Mouse (Mus musculus) MEL (cell line): ENCODE measurements around the gene Sdc1. TPM values are rescaled to one million over a fixed set of nuclear protein-coding genes. Genes with fewer than 3 reads are reported as not detected.

Source experiments
- DNase-seq: peaks from one replicate; pipeline ENCODE4 v3.0.0; 2011; ENCODE audit warnings: low read depth, low spot score
- H3K27ac ChIP-seq: 2 replicates; pipeline ENCODE4 v1.5.1; 2012; ENCODE audit warnings: low read depth, mild to moderate bottlenecking, control low read depth, low read length, moderate library complexity; ENCODE audit not compliant: control insufficient read depth
- H3K27me3 ChIP-seq, 2 experiments: fragments of 150-350 bp in 1 of 2; sonication (generic) in 1 of 2; 2 replicates each; pipeline ENCODE4 v1.6.1; 2012; ENCODE audit warnings: low read length in 2 of 2, mild to moderate bottlenecking in 2 of 2, improper control_type of control experiment in 1 of 2, moderate library complexity in 1 of 2; ENCODE audit not compliant: insufficient read depth in 2 of 2, control insufficient read depth in 1 of 2
- H3K36me3 ChIP-seq, 2 experiments: 2 replicates each; pipeline ENCODE4 v1.6.1; 2012 to 2014; ENCODE audit warnings: low read length in 2 of 2, improper control_type of control experiment in 1 of 2, inconsistent platforms in 1 of 2, mild to moderate bottlenecking in 1 of 2; ENCODE audit not compliant: insufficient read depth in 2 of 2, control insufficient read depth in 1 of 2
- H3K4me1 ChIP-seq, 2 experiments: fragments of 150-350 bp in 1 of 2; sonication (generic) in 1 of 2; 2 replicates each; pipeline ENCODE4 v1.6.1; 2012; ENCODE audit warnings: low read length in 2 of 2, improper control_type of control experiment in 1 of 2, mild to moderate bottlenecking in 1 of 2; ENCODE audit not compliant: insufficient read depth in 2 of 2, control insufficient read depth in 1 of 2
- H3K4me3 ChIP-seq, 2 experiments: fragments of 150-350 bp in 1 of 2; sonication (generic) in 1 of 2; 2 replicates each; pipeline ENCODE4 v1.5.1; 2012; ENCODE audit warnings: low read depth in 2 of 2, low read length in 2 of 2, mild to moderate bottlenecking in 2 of 2, moderate library complexity in 2 of 2, control low read depth in 1 of 2, improper control_type of control experiment in 1 of 2; ENCODE audit not compliant: control insufficient read depth in 1 of 2, insufficient read depth in 1 of 2
- H3K79me2 ChIP-seq: 2 replicates; pipeline ENCODE4 v1.6.1; 2012; ENCODE audit warnings: mild to moderate bottlenecking, low read length, moderate library complexity; ENCODE audit not compliant: control insufficient read depth, poor library complexity, insufficient read depth
- H3K9ac ChIP-seq: 2 replicates; pipeline ENCODE4 v1.6.1; 2012; ENCODE audit warnings: low read depth, mild to moderate bottlenecking, control low read depth, low read length, moderate library complexity; ENCODE audit not compliant: control insufficient read depth, poor library complexity, severe bottlenecking
- H3K9me3 ChIP-seq: fragments of 150-350 bp; sonication (generic); replicated peaks from 2 replicates; pipeline ENCODE4 v1.6.1; 2012; ENCODE audit warnings: mild to moderate bottlenecking, low read length, improper control_type of control experiment, moderate library complexity; ENCODE audit not compliant: insufficient read depth
- BHLHE40 ChIP-seq: IDR thresholded peaks from 2 replicates; pipeline ENCODE4 v1.6.1; 2012; ENCODE audit warnings: low read depth, mild to moderate bottlenecking, inconsistent platforms, low read length, improper control_type of control experiment, borderline replicate concordance
- CHD2 ChIP-seq: IDR thresholded peaks from 2 replicates; pipeline ENCODE4 v1.6.1; 2011; ENCODE audit warnings: low read length, improper control_type of control experiment
- CTCF ChIP-seq, 3 experiments: IDR thresholded peaks in 2 of 3; conservative IDR thresholded peaks in 1 of 3; 2 replicates each; pipeline ENCODE4 v1.5.1; 2011 to 2012; ENCODE audit warnings: low read length in 3 of 3, low read depth in 2 of 3, mild to moderate bottlenecking in 2 of 3, improper control_type of control experiment in 1 of 3, inconsistent platforms in 1 of 3, mixed read lengths in 1 of 3, moderate library complexity in 1 of 3; ENCODE audit not compliant: control insufficient read depth in 1 of 3, insufficient read depth in 1 of 3, poor library complexity in 1 of 3, severe bottlenecking in 1 of 3
- E2F4 ChIP-seq: IDR thresholded peaks from 2 replicates; pipeline ENCODE4 v1.6.1; 2011; ENCODE audit warnings: low read depth, low read length, improper control_type of control experiment, borderline replicate concordance
- ELF1 ChIP-seq: IDR thresholded peaks from 2 replicates; pipeline ENCODE4 v1.6.1; 2014; ENCODE audit warnings: low read depth, mild to moderate bottlenecking, inconsistent platforms, low read length, improper control_type of control experiment, moderate library complexity
- ETS1 ChIP-seq: IDR thresholded peaks from 2 replicates; pipeline ENCODE4 v1.6.1; 2012; ENCODE audit warnings: low read depth, mild to moderate bottlenecking, inconsistent platforms, low read length, improper control_type of control experiment, moderate library complexity
- GABPA ChIP-seq: IDR thresholded peaks from 2 replicates; pipeline ENCODE4 v1.6.1; 2012; ENCODE audit warnings: low read depth, mild to moderate bottlenecking, inconsistent platforms, low read length, improper control_type of control experiment, moderate library complexity
- KAT2A ChIP-seq: conservative IDR thresholded peaks from 2 replicates; pipeline ENCODE4 v1.6.1; 2012; ENCODE audit warnings: low read depth, low read length, improper control_type of control experiment, inconsistent platforms
- MAX ChIP-seq: IDR thresholded peaks from 2 replicates; pipeline ENCODE4 v1.6.1; 2011; ENCODE audit warnings: low read length, improper control_type of control experiment
- MAZ ChIP-seq: IDR thresholded peaks from 2 replicates; pipeline ENCODE4 v1.6.1; 2012; ENCODE audit warnings: low read depth, mild to moderate bottlenecking, inconsistent platforms, low read length, improper control_type of control experiment
- MEF2A ChIP-seq: IDR thresholded peaks from 2 replicates; pipeline ENCODE4 v1.6.1; 2014; ENCODE audit warnings: low read depth, mild to moderate bottlenecking, inconsistent platforms, low read length, improper control_type of control experiment; ENCODE audit not compliant: poor library complexity, insufficient replicate concordance, severe bottlenecking; ENCODE audit errors: extremely low read depth
- MXI1 ChIP-seq: IDR thresholded peaks from 2 replicates; pipeline ENCODE4 v1.6.1; 2011; ENCODE audit warnings: mild to moderate bottlenecking, low read depth, low read length, improper control_type of control experiment
- MYC ChIP-seq: IDR thresholded peaks from 2 replicates; pipeline ENCODE4 v1.6.1; 2011; ENCODE audit warnings: low read depth, mild to moderate bottlenecking, low read length, improper control_type of control experiment, moderate library complexity
- NELFE ChIP-seq: IDR thresholded peaks from 2 replicates; pipeline ENCODE4 v1.6.1; 2011; ENCODE audit warnings: low read depth, low read length, improper control_type of control experiment
- NRF1 ChIP-seq: IDR thresholded peaks from 2 replicates; pipeline ENCODE4 v1.6.1; 2014; ENCODE audit warnings: low read depth, mild to moderate bottlenecking, inconsistent platforms, low read length, improper control_type of control experiment, moderate library complexity; ENCODE audit not compliant: poor library complexity, insufficient read depth, severe bottlenecking
- RCOR1 ChIP-seq: IDR thresholded peaks from 2 replicates; pipeline ENCODE4 v1.6.1; 2012; ENCODE audit warnings: low read depth, mild to moderate bottlenecking, inconsistent platforms, low read length, improper control_type of control experiment
- TBP ChIP-seq: IDR thresholded peaks from 2 replicates; pipeline ENCODE4 v1.8.0; 2011; ENCODE audit warnings: low read depth, low read length, improper control_type of control experiment
- TCF12 ChIP-seq: IDR thresholded peaks from 2 replicates; pipeline ENCODE4 v1.6.1; 2014; ENCODE audit warnings: low read depth, mild to moderate bottlenecking, inconsistent platforms, low read length, improper control_type of control experiment, moderate library complexity
- UBTF ChIP-seq: IDR thresholded peaks from 2 replicates; pipeline ENCODE4 v1.6.1; 2012; ENCODE audit warnings: low read depth, mild to moderate bottlenecking, inconsistent platforms, low read length, improper control_type of control experiment, moderate library complexity, borderline replicate concordance; ENCODE audit not compliant: insufficient read depth
- USF2 ChIP-seq, 2 experiments: IDR thresholded peaks; 2 replicates each; pipeline ENCODE4 v1.6.1; 2011 to 2012; ENCODE audit warnings: improper control_type of control experiment in 2 of 2, low read length in 2 of 2, borderline replicate concordance in 1 of 2, inconsistent platforms in 1 of 2, low read depth in 1 of 2, mild to moderate bottlenecking in 1 of 2; ENCODE audit not compliant: insufficient read depth in 1 of 2
- ZC3H11A ChIP-seq: IDR thresholded peaks from 2 replicates; pipeline ENCODE4 v1.6.1; 2012; ENCODE audit warnings: low read depth, mild to moderate bottlenecking, inconsistent platforms, low read length, improper control_type of control experiment
- ZKSCAN1 ChIP-seq: IDR thresholded peaks from 2 replicates; pipeline ENCODE4 v1.6.1; 2012; ENCODE audit warnings: low read depth, mild to moderate bottlenecking, inconsistent platforms, low read length, improper control_type of control experiment, moderate library complexity
- polyA plus RNA-seq, 2 experiments: library from polyadenylated mRNA; stranded (reverse) in 1 of 2; unstranded in 1 of 2; fragments of >175 nt in 1 of 2; fragments of >200 nt in 1 of 2; gene quantifications; 2 replicates each; pipeline versions ENCODE4 v1.2.1 to v1.2.4; 2012; ENCODE audit warnings: low replicate concordance in 2 of 2, low read depth in 1 of 2; ENCODE audit not compliant: insufficient read length in 2 of 2, insufficient read depth in 1 of 2, missing spikeins in 1 of 2
- total RNA-seq: library from RNA; depleted of rRNA; stranded (reverse); fragments of 300-350 nt; gene quantifications from 2 replicates; pipeline ENCODE4 v1.2.3, GENCODE M21; 2012

The Sdc1 gene
- total and polyA plus RNA-seq, 3 experiments: 32.3 to 33.6 TPM; not detected in 1

GRCm38 (mm10) chr12:8810966-8811365, 39.8 kb downstream of the Sdc1 start:
- no peak overlapping the region for H3K9ac ChIP-seq
- no peaks in the 10 kb centered on the region for H3K79me2 ChIP-seq
- no peak for DNase-seq
- H3K4me1 ChIP-seq: no peaks in the 10 kb centered on the region
- no peaks in the 10 kb centered on the region for H3K36me3 ChIP-seq
- no peak overlapping the region for H3K27ac ChIP-seq
- TF ChIP-seq MAZ (no peak), BHLHE40 (no peak), ZKSCAN1 (no peak), TCF12 (no peak), CHD2 (no peak), MYC (no peak), GABPA (no peak)
- TF ChIP-seq, all 39 proteins: peak for 0
- Histone ChIP-seq H3K4me3 (no peak overlapping the region), H3K9me3 (no peaks in the 10 kb centered on the region), H3K27me3 (no peaks in the 10 kb centered on the region; a peak in 2 of 4 replicates)

DNA sequence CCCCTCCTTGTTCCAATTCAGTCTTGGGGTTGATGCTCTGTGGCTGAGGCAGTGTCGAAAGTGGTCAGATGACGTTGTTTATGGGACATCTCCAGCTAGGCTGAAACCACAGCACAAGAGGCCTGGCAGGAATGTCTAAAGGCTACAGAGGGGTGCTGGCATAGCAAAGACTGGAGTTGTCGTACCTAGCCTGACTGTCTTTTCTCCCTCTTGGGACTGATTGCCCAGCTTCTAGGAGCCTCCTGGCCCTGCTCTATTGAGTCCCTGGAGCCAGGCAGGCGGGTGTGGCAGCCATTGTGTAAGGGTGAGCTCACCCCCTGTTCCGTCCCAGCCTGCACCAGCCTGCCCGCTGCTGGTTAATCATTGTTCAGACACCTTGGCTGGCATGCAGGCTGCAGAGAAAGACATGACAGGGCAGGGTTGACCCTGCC, 40.3 kb downstream of the Sdc1 start:
- Histone ChIP-seq H3K36me3 (no peaks in the 10 kb centered on the region), H3K9ac (no peak overlapping the region), H3K4me1 (no peaks in the 10 kb centered on the region), H3K9me3 (no peaks in the 10 kb centered on the region), H3K79me2 (no peaks in the 10 kb centered on the region), H3K4me3 (no peak overlapping the region), H3K27me3 (peaks cover 0 to 3% of the 10 kb centered on the region in 2 experiments; a peak in 2 of 4 replicates), H3K27ac (no peak overlapping the region)
- TF ChIP-seq MAX (no peak), CTCF (IDR thresholded peaks at IDR 0.05 in 2 of 3, conservative IDR thresholded peaks at IDR 0.05 in 1 of 3; ENCODE audit: control insufficient read depth in 1 of 3, insufficient read depth in 1 of 3, low read depth in 2 of 3, low read length in 3 of 3, poor library complexity in 1 of 3, severe bottlenecking in 1 of 3) (no peak), TCF12 (no peak), RCOR1 (no peak), MXI1 (no peak), ELF1 (no peak), E2F4 (no peak), NELFE (no peak), BHLHE40 (no peak), UBTF (no peak), NRF1 (no peak), TBP (no peak), MEF2A (no peak), ETS1 (no peak), USF2 (IDR thresholded peaks at IDR 0.05; ENCODE audit: borderline replicate concordance in 1 of 2, insufficient read depth in 1 of 2, low read depth in 1 of 2, low read length in 2 of 2) (no peak), ZC3H11A (no peak), KAT2A (no peak), MYC (no peak)
- DNase-seq: no peak
